Comparison of ENCODE assay signal across 17 mouse cellular contexts in genomic region chr19:53170651-53171050, GRCm38 (mm10).
"Had no signal": no experiment of that assay in that cellular context is flagged by ENCODE, and none has a peak within 500 bp of the region (broad histone marks: within the 10 kb centered on the region; RNA-seq: fewer than 3 reads in every experiment).

No protein-coding gene starts in this region.

- H3K27me3 ChIP-seq: limb, embryonic 12.5 days; limb, embryonic 15.5 days; lung, embryonic 15.5 days; midbrain, embryonic 12.5 days; midbrain, embryonic 15.5 days had no signal

- H3K4me2 ChIP-seq: limb, embryonic 12.5 days; limb, embryonic 15.5 days; liver, embryonic 11.5 days; lung, embryonic 15.5 days; midbrain, embryonic 12.5 days; midbrain, embryonic 15.5 days had no signal

- H3K36me3 ChIP-seq: lung, embryonic 15.5 days; midbrain, embryonic 12.5 days; midbrain, embryonic 15.5 days had no signal

- H3K4me1 ChIP-seq: limb, embryonic 15.5 days; midbrain, embryonic 12.5 days; midbrain, embryonic 15.5 days had no signal

- DNase-seq: kidney, adult 2 months; kidney, postnatal 25 days; layer of hippocampus, adult 9-11 months; left cerebral cortex, postnatal 4 days; lung, postnatal 14 days; thymus, adult 18-20 months; thymus, postnatal 36 days had no signal

- H3K9me3 ChIP-seq: limb, embryonic 12.5 days; limb, embryonic 15.5 days; lung, embryonic 15.5 days; midbrain, embryonic 12.5 days; midbrain, embryonic 15.5 days had no signal

- H3K27ac ChIP-seq: kidney, postnatal 0 days; layer of hippocampus, adult 2 months; limb, embryonic 12.5 days; limb, embryonic 15.5 days; liver, embryonic 14.5 days; lung, embryonic 15.5 days; macrophage; midbrain, embryonic 12.5 days; midbrain, embryonic 15.5 days had no signal

- ATAC-seq: midbrain, embryonic 15.5 days had no signal

- H3K4me3 ChIP-seq: layer of hippocampus, adult 2 months; limb, embryonic 12.5 days; limb, embryonic 15.5 days; lung, embryonic 15.5 days; midbrain, embryonic 12.5 days; midbrain, embryonic 15.5 days had no signal

- H3K9ac ChIP-seq: limb, embryonic 12.5 days; limb, embryonic 15.5 days; liver, embryonic 14.5 days; lung, embryonic 15.5 days; midbrain, embryonic 12.5 days; midbrain, embryonic 15.5 days had no signal
